Mouse (Mus musculus): ENCODE data around the gene Gm8909. TPM values are rescaled to one million over a fixed set of nuclear protein-coding genes. Genes with fewer than 3 reads are reported as not detected.
"Not testable (repeated sequence)": the region's sequence is repeated elsewhere in the genome, so short reads cannot be mapped to it uniquely, and the experiment has no call there.

Gm8909 gene
- polyA plus RNA-seq, 2 experiments: not detected

DNA sequence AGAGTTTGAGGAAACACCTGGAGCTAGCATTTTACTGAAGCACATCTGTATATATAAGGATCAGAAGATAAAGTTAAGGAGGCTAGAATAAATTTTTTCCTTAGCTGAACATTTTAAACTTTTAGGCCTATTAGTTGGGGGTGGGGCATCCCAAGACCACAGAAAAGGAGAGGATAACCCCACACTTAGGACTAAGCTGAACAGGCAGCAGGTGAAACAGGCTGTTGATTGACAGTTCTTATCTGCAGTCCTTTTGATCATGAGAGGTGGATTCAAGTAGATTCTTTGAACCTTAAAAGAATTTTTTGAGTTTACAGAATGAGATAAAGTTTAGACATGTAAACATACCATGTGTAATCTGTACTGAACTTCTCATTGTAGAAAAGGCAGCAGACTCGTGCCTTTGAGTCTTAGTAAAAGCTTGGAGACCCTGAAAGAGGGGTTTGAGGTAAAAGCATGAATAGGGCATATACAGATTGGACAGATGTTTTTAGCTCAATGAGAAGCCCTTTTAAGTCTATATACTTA, 2.0 kb upstream of the Gm8909 start:
- DNase-seq (ENCODE audit: low spot score) (no peak), ATAC-seq (ENCODE audit: low FRiP score, low read depth) (no peak)
- no peak overlapping the region for H3K27ac ChIP-seq (replicated peaks; ENCODE audit: low read depth, low read length)
- no peak overlapping the region for H3K9ac ChIP-seq (ENCODE audit: low read depth, low read length, severe bottlenecking)
- WGBS: 48% methylated on average over 1 of the region's 1 CpGs
- no peak for TF ChIP-seq POLR2A (IDR thresholded peaks at IDR 0.05; ENCODE audit: borderline replicate concordance, extremely low read depth, insufficient read depth, insufficient read length)
- H3K4me1 ChIP-seq (ENCODE audit: control insufficient read depth, insufficient read depth, low read length): no peaks in the 10 kb centered on the region
- H3K9me3 ChIP-seq (ENCODE audit: control insufficient read depth, low read length): no peaks in the 10 kb centered on the region
- H3K4me2 ChIP-seq (replicated peaks; ENCODE audit: low read depth, low read length, severe bottlenecking): no peak overlapping the region
- H3K36me3 ChIP-seq (ENCODE audit: control insufficient read depth, insufficient read depth, low read length): no peaks in the 10 kb centered on the region
- no peak overlapping the region for H3K4me3 ChIP-seq (replicated peaks; ENCODE audit: low read length)
- peaks cover 23% of the 10 kb centered on the region for H3K27me3 ChIP-seq (ENCODE audit: control insufficient read depth, insufficient read depth, low read length)

DNA sequence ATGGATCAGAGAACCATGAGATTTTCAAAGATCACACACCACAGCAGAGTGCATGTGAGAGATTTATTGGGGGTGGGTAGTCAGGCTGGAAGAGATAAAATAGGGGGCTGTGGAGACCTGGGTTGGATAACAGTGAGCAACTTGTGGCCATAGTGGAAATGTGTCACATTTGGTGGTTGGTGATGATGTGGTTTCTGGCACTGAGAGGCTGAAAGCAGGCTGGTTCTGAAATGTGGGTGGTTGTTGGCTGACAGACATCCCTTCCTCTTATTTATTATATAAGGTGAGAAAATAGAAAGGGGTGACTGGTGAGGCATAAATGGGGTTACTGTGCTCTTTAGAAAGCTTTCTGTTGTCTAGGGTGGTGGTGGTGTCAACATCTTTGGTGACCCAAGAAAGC, 1.4 kb upstream of the Gm8909 start:
- Histone ChIP-seq H3K9me3 (ENCODE audit: control insufficient read depth, low read length) (no peaks in the 10 kb centered on the region), H3K4me2 (replicated peaks; ENCODE audit: low read depth, low read length, severe bottlenecking) (no peak overlapping the region), H3K9ac (ENCODE audit: low read depth, low read length, severe bottlenecking) (no peak overlapping the region), H3K36me3 (ENCODE audit: control insufficient read depth, insufficient read depth, low read length) (no peaks in the 10 kb centered on the region), H3K27ac (replicated peaks; ENCODE audit: low read depth, low read length) (no peak overlapping the region), H3K27me3 (ENCODE audit: control insufficient read depth, insufficient read depth, low read length) (peaks cover 29% of the 10 kb centered on the region), H3K4me1 (ENCODE audit: control insufficient read depth, insufficient read depth, low read length) (no peaks in the 10 kb centered on the region), H3K4me3 (replicated peaks; ENCODE audit: low read length) (no peak overlapping the region)
- DNase-seq (ENCODE audit: low spot score): no peak
- TF ChIP-seq POLR2A (IDR thresholded peaks at IDR 0.05; ENCODE audit: borderline replicate concordance, extremely low read depth, insufficient read depth, insufficient read length): no peak
- no peak for ATAC-seq (ENCODE audit: low FRiP score, low read depth)

DNA sequence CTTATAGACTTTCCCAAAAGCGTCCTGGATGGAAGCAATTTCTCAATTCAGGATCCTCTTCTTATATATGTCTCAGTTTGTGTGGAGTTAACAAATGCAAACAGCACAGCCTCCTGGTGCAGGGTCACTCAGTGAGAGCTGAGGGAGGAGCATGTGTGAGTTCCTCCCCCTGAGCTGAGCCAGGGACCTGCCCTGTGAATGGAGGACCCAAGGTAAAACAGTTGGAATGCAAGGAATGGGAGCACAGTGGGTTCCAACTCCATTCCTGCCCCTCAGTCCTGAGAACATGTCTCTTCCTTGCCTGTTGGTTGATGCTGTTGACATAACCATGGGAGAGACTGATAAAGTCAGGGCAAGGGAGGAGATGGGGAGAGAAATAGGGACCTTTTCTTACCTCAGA, 757 bp upstream of the Gm8909 start:
- not testable (repeated sequence) for H3K4me1 ChIP-seq (ENCODE audit: control insufficient read depth, insufficient read depth, low read length); H3K36me3 ChIP-seq (ENCODE audit: control insufficient read depth, insufficient read depth, low read length); H3K4me2 ChIP-seq (replicated peaks; ENCODE audit: low read depth, low read length, severe bottlenecking); H3K9me3 ChIP-seq (ENCODE audit: control insufficient read depth, low read length); H3K4me3 ChIP-seq (replicated peaks; ENCODE audit: low read length); ATAC-seq (ENCODE audit: low FRiP score, low read depth); H3K9ac ChIP-seq (ENCODE audit: low read depth, low read length, severe bottlenecking); DNase-seq (ENCODE audit: low spot score); H3K27ac ChIP-seq (replicated peaks; ENCODE audit: low read depth, low read length)
- H3K27me3 ChIP-seq (ENCODE audit: control insufficient read depth, insufficient read depth, low read length): peaks cover 36% of the 10 kb centered on the region
- WGBS: no CpG with 5 or more reads among the region's 1 CpGs

DNA sequence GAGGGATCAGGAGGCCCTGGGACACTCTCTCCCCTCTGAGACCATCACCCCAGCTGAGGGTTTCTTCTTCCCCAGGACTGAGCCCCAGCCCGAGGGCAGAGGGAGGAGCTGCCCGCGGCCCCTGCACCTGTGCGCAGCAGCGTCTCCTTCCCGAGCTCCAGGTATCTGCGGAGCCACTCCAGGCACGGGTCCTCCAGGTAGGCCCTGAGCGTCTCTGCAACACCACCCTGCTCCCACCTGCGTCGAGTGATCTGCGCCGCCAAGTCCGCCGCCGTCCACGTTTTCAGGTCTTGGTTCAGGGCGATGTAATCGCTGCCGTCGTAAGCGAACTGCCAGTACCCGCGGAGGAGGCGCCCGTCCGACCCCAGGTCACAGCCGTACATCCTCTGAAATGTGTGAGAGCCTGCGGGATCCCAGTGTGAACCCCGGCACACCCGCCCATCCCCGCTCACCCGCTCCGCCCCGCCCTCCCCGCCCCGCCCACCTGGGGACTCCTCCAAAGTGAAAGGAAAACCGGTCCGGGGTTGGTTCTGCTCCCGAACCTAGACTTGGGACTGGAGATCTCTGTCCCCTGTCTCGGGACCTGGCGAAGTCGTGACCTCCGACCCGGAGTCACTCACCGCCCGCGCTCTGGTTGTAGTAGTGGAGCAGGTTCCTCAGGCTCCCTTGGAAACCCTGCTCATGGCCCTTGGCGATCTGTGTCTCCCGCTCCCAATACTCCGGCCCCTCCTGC, 865 bp downstream of the Gm8909 start:
- no peak for ATAC-seq (ENCODE audit: low FRiP score, low read depth)
- no peak for DNase-seq (ENCODE audit: low spot score)
- no peaks in the 10 kb centered on the region for H3K36me3 ChIP-seq (ENCODE audit: control insufficient read depth, insufficient read depth, low read length)
- H3K9me3 ChIP-seq (ENCODE audit: control insufficient read depth, low read length): no peaks in the 10 kb centered on the region
- no peak overlapping the region for H3K9ac ChIP-seq (ENCODE audit: low read depth, low read length, severe bottlenecking)
- H3K27ac ChIP-seq (replicated peaks; ENCODE audit: low read depth, low read length): no peak overlapping the region
- peaks cover 41% of the 10 kb centered on the region for H3K27me3 ChIP-seq (ENCODE audit: control insufficient read depth, insufficient read depth, low read length)
- peak overlapping the region; percentile 33 for H3K4me3 ChIP-seq (replicated peaks; ENCODE audit: low read length)
- H3K4me1 ChIP-seq (ENCODE audit: control insufficient read depth, insufficient read depth, low read length): no peaks in the 10 kb centered on the region
- H3K4me2 ChIP-seq (replicated peaks; ENCODE audit: low read depth, low read length, severe bottlenecking): peak overlapping the region; percentile 44
- TF ChIP-seq POLR2A (IDR thresholded peaks at IDR 0.05; ENCODE audit: borderline replicate concordance, extremely low read depth, insufficient read depth, insufficient read length): no peak
- WGBS: 0% methylated on average over 22 of the region's 51 CpGs

DNA sequence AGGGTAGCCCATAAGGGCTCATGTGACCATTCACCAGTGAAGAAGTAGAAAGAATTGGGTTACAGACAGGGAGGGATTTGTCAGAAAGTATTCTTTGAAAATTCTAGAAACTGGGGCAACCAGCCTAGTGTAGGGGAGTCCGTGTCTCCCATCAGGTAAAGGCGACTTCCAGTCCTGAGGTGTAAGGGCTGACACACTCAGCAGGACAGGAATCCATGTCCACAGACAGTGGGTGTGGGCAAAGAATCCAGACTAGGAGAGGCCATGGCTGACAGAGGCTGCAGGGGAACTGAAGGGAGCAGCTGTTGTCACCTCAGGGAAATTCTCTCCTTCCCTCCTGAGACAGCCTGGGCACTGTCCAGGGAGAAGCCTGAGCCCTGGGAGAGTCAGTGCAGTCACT, 1.4 kb downstream of the Gm8909 start:
- DNase-seq (ENCODE audit: low spot score); H3K27ac ChIP-seq (replicated peaks; ENCODE audit: low read depth, low read length); H3K4me3 ChIP-seq (replicated peaks; ENCODE audit: low read length); ATAC-seq (ENCODE audit: low FRiP score, low read depth); H3K4me1 ChIP-seq (ENCODE audit: control insufficient read depth, insufficient read depth, low read length); H3K36me3 ChIP-seq (ENCODE audit: control insufficient read depth, insufficient read depth, low read length); H3K4me2 ChIP-seq (replicated peaks; ENCODE audit: low read depth, low read length, severe bottlenecking); H3K9me3 ChIP-seq (ENCODE audit: control insufficient read depth, low read length); H3K9ac ChIP-seq (ENCODE audit: low read depth, low read length, severe bottlenecking): not testable (repeated sequence)
- peaks cover 47% of the 10 kb centered on the region for H3K27me3 ChIP-seq (ENCODE audit: control insufficient read depth, insufficient read depth, low read length)
- 3% methylated on average over 2 of the region's 2 CpGs for WGBS

Data from limb, embryonic 14.5 days (tissue).